Mouse (Mus musculus) megakaryocyte, embryonic 14.5 days (primary cell): ENCODE data around the gene Olfr508.

Experiments
- FLI1 ChIP-seq: IDR thresholded peaks from 2 replicates; pipeline ENCODE4 v1.6.1; 2012; ENCODE audit warnings: low read length, inconsistent platforms, mixed read lengths
- GATA1 ChIP-seq: IDR thresholded peaks from 3 replicates; pipeline ENCODE4 v1.6.1; 2012; ENCODE audit warnings: mixed read lengths, low read length, inconsistent platforms, borderline replicate concordance

DNA sequence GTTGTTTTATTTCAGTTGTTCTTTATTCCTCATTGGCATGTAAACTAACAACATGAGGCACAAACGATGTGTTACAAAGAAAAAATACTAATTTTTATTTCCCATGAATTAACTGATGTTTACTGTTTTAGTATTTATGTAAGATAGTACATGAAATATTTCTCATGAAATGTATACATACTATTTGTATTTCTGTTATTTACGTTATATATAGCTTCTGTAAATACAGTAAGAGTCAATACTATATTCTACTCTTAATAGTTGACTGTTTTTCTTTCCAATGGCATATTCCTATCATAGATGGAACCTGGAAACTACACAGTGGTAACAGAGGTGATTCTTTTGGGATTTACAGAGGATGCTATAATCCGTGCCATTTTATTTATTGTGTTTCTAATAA is at the start of gene Olfr508:
- TF ChIP-seq GATA1: no peak
- TF ChIP-seq FLI1: no peak
